Mouse (Mus musculus): ENCODE measurements around the gene Gm10376. TPM values are rescaled to one million over a fixed set of nuclear protein-coding genes. Genes with fewer than 3 reads are reported as not detected.
"Not testable (repeated sequence)": the region's sequence is repeated elsewhere in the genome, so short reads cannot be mapped to it uniquely, and the experiment has no call there.

Gm10376 gene
- polyA plus RNA-seq (2015; fragmentation: Nextera tagmentation; extraction: Ambion mirVana): not detected in 2 replicates

DNA sequence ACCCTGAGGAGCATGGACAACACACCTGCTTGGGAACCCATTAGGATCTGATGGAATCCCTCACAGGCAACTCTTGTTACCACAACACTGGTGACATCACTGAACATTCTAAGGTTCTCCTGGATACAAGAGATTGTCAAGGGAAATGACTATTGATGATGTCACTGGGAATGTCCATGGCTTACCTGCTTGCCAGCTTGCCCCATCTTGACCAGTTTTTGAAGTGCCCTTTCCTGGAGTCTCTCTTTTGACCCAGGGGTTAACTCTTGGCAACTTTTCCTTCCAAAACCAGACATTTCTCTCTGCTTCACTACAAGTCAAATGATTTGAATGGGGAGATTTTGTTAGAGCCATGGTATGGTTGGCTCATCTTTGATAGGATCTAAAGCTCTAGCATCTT lies at the start of gene Gm10376:
Gm10376 (minus strand) TSS at position 101 of the 400 bp plus-strand sequence.
- H3K27ac ChIP-seq (ENCODE audit: low read depth, low read length); H3K4me1 ChIP-seq (ENCODE audit: control insufficient read depth, insufficient read depth, low read depth, low read length); H3K4me3 ChIP-seq (ENCODE audit: low read length); ATAC-seq; H3K27me3 ChIP-seq (replicated peaks; ENCODE audit: control insufficient read depth, insufficient read depth, low read length); H3K36me3 ChIP-seq (ENCODE audit: control insufficient read depth, insufficient read depth, low read length); H3K9ac ChIP-seq (ENCODE audit: low read depth, low read length); H3K4me2 ChIP-seq (ENCODE audit: low read length); H3K9me3 ChIP-seq (ENCODE audit: control insufficient read depth, low read length): not testable (repeated sequence)

DNA sequence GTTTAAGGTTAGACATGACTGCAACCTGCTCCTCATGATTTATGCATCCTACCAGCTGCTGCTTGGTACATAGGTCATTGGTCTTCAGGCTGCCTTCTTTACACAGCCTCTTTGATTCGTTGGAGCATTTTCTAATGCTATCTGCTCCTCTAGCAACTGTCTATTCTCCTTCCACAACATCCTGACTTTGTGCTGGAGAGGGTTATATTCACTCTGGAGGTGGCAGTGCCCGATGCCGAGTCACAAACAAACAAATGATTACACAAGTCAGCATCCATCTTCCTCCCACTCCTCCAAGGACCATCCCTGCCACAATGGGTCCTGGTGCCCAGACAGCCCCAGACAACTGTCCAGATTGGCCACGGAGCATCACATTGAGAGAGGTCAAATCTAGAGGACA lies 44.8 kb upstream of the Gm10376 start:
- not testable (repeated sequence) for H3K4me3 ChIP-seq (ENCODE audit: low read length); H3K4me1 ChIP-seq (ENCODE audit: control insufficient read depth, insufficient read depth, low read depth, low read length); H3K9me3 ChIP-seq (ENCODE audit: control insufficient read depth, low read length); H3K4me2 ChIP-seq (ENCODE audit: low read length); H3K27ac ChIP-seq (ENCODE audit: low read depth, low read length); H3K36me3 ChIP-seq (ENCODE audit: control insufficient read depth, insufficient read depth, low read length); H3K27me3 ChIP-seq (replicated peaks; ENCODE audit: control insufficient read depth, insufficient read depth, low read length); H3K9ac ChIP-seq (ENCODE audit: low read depth, low read length); ATAC-seq
- 74% methylated on average over 4 of the region's 4 CpGs for WGBS

DNA sequence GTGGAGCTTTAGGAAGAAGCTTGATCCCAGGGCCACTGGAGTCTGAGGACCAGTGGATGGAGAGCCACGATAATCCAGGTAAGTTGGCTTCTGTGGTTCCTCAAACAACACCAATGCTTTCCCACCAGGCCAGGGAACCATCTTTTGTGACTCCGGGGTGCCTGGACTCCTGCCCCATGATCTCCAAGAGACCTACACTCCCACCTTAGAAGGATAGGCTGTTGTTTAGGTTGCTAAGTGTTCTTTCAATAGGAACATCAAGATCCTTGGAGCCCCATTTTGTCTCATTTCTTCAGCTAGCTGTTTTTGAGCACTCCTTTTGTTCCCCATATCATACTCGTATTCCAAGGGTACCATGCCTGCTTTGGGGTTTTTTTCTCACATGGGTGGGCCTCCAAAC lies 42.6 kb upstream of the Gm10376 start:
- WGBS: 84% methylated on average over 3 of the region's 3 CpGs
- not testable (repeated sequence) for H3K9me3 ChIP-seq (ENCODE audit: control insufficient read depth, low read length); ATAC-seq; H3K4me2 ChIP-seq (ENCODE audit: low read length); H3K4me1 ChIP-seq (ENCODE audit: control insufficient read depth, insufficient read depth, low read depth, low read length); H3K27me3 ChIP-seq (replicated peaks; ENCODE audit: control insufficient read depth, insufficient read depth, low read length); H3K9ac ChIP-seq (ENCODE audit: low read depth, low read length); H3K36me3 ChIP-seq (ENCODE audit: control insufficient read depth, insufficient read depth, low read length); H3K27ac ChIP-seq (ENCODE audit: low read depth, low read length); H3K4me3 ChIP-seq (ENCODE audit: low read length)

DNA sequence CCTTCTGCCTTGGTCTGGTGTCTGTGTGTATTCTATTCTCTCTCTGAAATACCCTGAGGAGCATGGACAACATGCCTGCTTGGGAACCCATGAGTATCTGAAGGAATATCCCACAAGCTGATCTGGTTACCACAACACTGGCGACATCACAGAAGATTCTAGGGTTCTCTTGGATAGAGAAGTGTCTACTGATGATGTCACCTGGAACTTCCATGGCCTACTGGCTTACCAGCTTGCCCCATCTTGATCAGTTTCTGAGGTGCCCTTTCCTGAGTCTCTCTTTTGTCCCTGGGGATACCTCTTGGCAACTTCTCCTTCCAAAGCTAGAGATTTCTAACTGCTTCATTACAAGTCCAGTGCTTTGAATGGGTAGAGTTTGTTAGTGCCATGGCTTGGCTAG lies 21.9 kb downstream of the Gm10376 start, which contains the start of gene Gm8082:
Gm8082 (minus strand) TSS at position 101 of the 400 bp plus-strand sequence.
- H3K4me2 ChIP-seq (ENCODE audit: low read length); H3K36me3 ChIP-seq (ENCODE audit: control insufficient read depth, insufficient read depth, low read length); H3K27me3 ChIP-seq (replicated peaks; ENCODE audit: control insufficient read depth, insufficient read depth, low read length); ATAC-seq; H3K9me3 ChIP-seq (ENCODE audit: control insufficient read depth, low read length); H3K27ac ChIP-seq (ENCODE audit: low read depth, low read length); H3K9ac ChIP-seq (ENCODE audit: low read depth, low read length); H3K4me1 ChIP-seq (ENCODE audit: control insufficient read depth, insufficient read depth, low read depth, low read length); H3K4me3 ChIP-seq (ENCODE audit: low read length): not testable (repeated sequence)
- WGBS: no CpG with 5 or more reads among the region's 1 CpGs

Other genes with a start within 250 kb of the Gm10376 start
- gene Gm3015, start 246.8 kb downstream of the Gm10376 start, polyA plus RNA-seq (2015; fragmentation: Nextera tagmentation; extraction: Ambion mirVana): not detected in 2 replicates
- not detected in 2 replicates for gene Gm10377, start 217.6 kb downstream of the Gm10376 start, polyA plus RNA-seq (2015; fragmentation: Nextera tagmentation; extraction: Ambion mirVana)
- gene Gm21977, start 162.2 kb downstream of the Gm10376 start, polyA plus RNA-seq (2015; fragmentation: Nextera tagmentation; extraction: Ambion mirVana): not detected in 2 replicates
- not detected in 2 replicates for gene Gm8082, start 22.0 kb downstream of the Gm10376 start, polyA plus RNA-seq (2015; fragmentation: Nextera tagmentation; extraction: Ambion mirVana)
- gene Gm8094, start 61.0 kb upstream of the Gm10376 start, polyA plus RNA-seq (2015; fragmentation: Nextera tagmentation; extraction: Ambion mirVana): not detected in 2 replicates
- gene Gm8104, start 85.0 kb upstream of the Gm10376 start, polyA plus RNA-seq (2015; fragmentation: Nextera tagmentation; extraction: Ambion mirVana): 0.13 and 0.20 TPM in 2 replicates
- gene Gm7233, start 164.2 kb upstream of the Gm10376 start, polyA plus RNA-seq (2015; fragmentation: Nextera tagmentation; extraction: Ambion mirVana): not detected in 2 replicates
- gene Gm8122, start 219.7 kb upstream of the Gm10376 start, polyA plus RNA-seq (2015; fragmentation: Nextera tagmentation; extraction: Ambion mirVana): not detected in 2 replicates
- gene Gm8126, start 243.0 kb upstream of the Gm10376 start, polyA plus RNA-seq (2015; fragmentation: Nextera tagmentation; extraction: Ambion mirVana): not detected in 2 replicates

All from hindbrain, embryonic 16.5 days (tissue).